In the genomic region with DNA sequence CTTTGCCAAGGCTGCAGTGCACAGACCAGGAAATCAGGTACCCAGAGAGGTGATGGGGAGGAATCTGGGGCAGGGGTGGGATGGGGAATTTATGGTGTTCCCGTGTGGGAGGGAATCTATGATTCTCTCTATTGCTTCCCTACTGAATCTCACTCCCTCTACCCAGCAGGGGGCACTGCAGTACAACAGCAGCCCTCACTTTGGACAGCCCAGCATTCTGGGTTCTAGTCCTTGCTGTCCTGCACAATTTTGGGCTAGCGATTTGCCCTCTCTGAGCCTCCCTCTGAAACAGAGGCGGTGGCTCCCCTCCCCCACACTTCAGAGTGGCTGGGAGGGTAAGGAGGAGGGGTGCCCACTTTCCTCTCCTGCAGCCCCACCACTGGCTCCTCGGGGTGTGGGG, we compare ENCODE assay signal across 14 mouse cellular contexts. TPM values are rescaled to one million over a fixed set of nuclear protein-coding genes. Genes with fewer than 3 reads are reported as not detected.
DNase-seq lines count a peak whose midpoint lies in the region; ATAC-seq and TF ChIP-seq lines count a peak whose summit lies in the region.
"Had no signal": no experiment of that assay in that cellular context is flagged by ENCODE, and none has a peak within 500 bp of the region (broad histone marks: within the 10 kb centered on the region; RNA-seq: fewer than 3 reads in every experiment).

No protein-coding gene starts in this region.

- ATAC-seq in forebrain, postnatal 0 days, result no peak
- no peak for ATAC-seq in forebrain, embryonic 11.5 days (replicated peaks; ENCODE audit: low FRiP score)
- ATAC-seq in liver, embryonic 11.5 days (replicated peaks; ENCODE audit: low FRiP score), result no peak
- no peak for ATAC-seq in kidney, embryonic 14.5 days (ENCODE audit: low FRiP score, low TSS enrichment)

- peak; percentile 59 for TF ChIP-seq CTCF in forebrain, postnatal 0 days (IDR thresholded peaks at IDR 0.05; ENCODE audit: low read depth)
- TF ChIP-seq CTCF in liver, adult 2 months (IDR thresholded peaks at IDR 0.05; ENCODE audit: low read depth, low read length), result peak; percentile 27; the same call in 1 of the 2 replicates

- H3K9me3 ChIP-seq in forebrain, postnatal 0 days (ENCODE audit: low read length), result no peaks in the 10 kb centered on the region
- no peaks in the 10 kb centered on the region for H3K9me3 ChIP-seq in forebrain, embryonic 11.5 days (ENCODE audit: control insufficient read depth, low read length)
- no peaks in the 10 kb centered on the region for H3K9me3 ChIP-seq in liver, embryonic 11.5 days (ENCODE audit: control insufficient read depth, low read length)
- H3K9me3 ChIP-seq in kidney, embryonic 14.5 days (ENCODE audit: control insufficient read depth, low read length), result no peaks in the 10 kb centered on the region
- H3K9me3 ChIP-seq: heart, embryonic 15.5 days had no signal

- 53% methylated on average over 4 of the region's 4 CpGs for WGBS in forebrain, postnatal 0 days
- WGBS in forebrain, embryonic 11.5 days, result 49% methylated on average over 4 of the region's 4 CpGs
- WGBS in liver, adult 2 months, result 44% methylated on average over 4 of the region's 4 CpGs
- 36% methylated on average over 4 of the region's 4 CpGs for WGBS in liver, embryonic 11.5 days
- 45% methylated on average over 4 of the region's 4 CpGs for WGBS in kidney, embryonic 14.5 days

- no peaks in the 10 kb centered on the region for H3K79me2 ChIP-seq in liver, adult 2 months (ENCODE audit: control insufficient read depth, insufficient read depth, low read length)

- no peak overlapping the region for H3K4me3 ChIP-seq in forebrain, postnatal 0 days (ENCODE audit: low read depth, low read length)
- H3K4me3 ChIP-seq in forebrain, embryonic 11.5 days (ENCODE audit: low read depth, low read length), result no peak overlapping the region
- H3K4me3 ChIP-seq in liver, adult 2 months (ENCODE audit: insufficient read depth, low read depth, low read length), result no peak overlapping the region
- H3K4me3 ChIP-seq in liver, embryonic 11.5 days (ENCODE audit: low read depth, low read length), result no peak overlapping the region
- no peak overlapping the region for H3K4me3 ChIP-seq in kidney, embryonic 14.5 days (ENCODE audit: low read length)
- H3K4me3 ChIP-seq: heart, embryonic 15.5 days; myocyte had no signal

- no peaks in the 10 kb centered on the region for H3K36me3 ChIP-seq in forebrain, postnatal 0 days (ENCODE audit: insufficient read depth)
- no peaks in the 10 kb centered on the region for H3K36me3 ChIP-seq in forebrain, embryonic 11.5 days (ENCODE audit: control insufficient read depth, insufficient read depth, low read length)
- H3K36me3 ChIP-seq in liver, adult 2 months (ENCODE audit: control insufficient read depth, insufficient read depth, low read length), result no peaks in the 10 kb centered on the region
- no peaks in the 10 kb centered on the region for H3K36me3 ChIP-seq in liver, embryonic 11.5 days (ENCODE audit: control insufficient read depth, insufficient read depth, low read length)
- no peaks in the 10 kb centered on the region for H3K36me3 ChIP-seq in kidney, embryonic 14.5 days (ENCODE audit: control insufficient read depth, insufficient read depth, low read length)
- H3K36me3 ChIP-seq: heart, embryonic 15.5 days had no signal

- no peak overlapping the region for H3K27ac ChIP-seq in forebrain, postnatal 0 days (ENCODE audit: low read depth, low read length)
- H3K27ac ChIP-seq in forebrain, embryonic 11.5 days (ENCODE audit: low read depth, low read length), result no peak overlapping the region
- H3K27ac ChIP-seq in liver, adult 2 months (replicated peaks; ENCODE audit: insufficient read depth, low read depth, low read length), result no peak overlapping the region
- no peak overlapping the region for H3K27ac ChIP-seq in liver, embryonic 11.5 days (ENCODE audit: low read depth, low read length)
- H3K27ac ChIP-seq in kidney, embryonic 14.5 days (ENCODE audit: low read depth, low read length), result no peak overlapping the region
- H3K27ac ChIP-seq: heart, embryonic 15.5 days had no signal

- no peak overlapping the region for H3K4me2 ChIP-seq in forebrain, postnatal 0 days (ENCODE audit: low read depth)
- no peak overlapping the region for H3K4me2 ChIP-seq in forebrain, embryonic 11.5 days (ENCODE audit: low read depth, low read length, severe bottlenecking)
- no peak overlapping the region for H3K4me2 ChIP-seq in liver, embryonic 11.5 days
- no peak overlapping the region for H3K4me2 ChIP-seq in kidney, embryonic 14.5 days (replicated peaks; ENCODE audit: low read depth, low read length)
- H3K4me2 ChIP-seq: heart, embryonic 15.5 days had no signal

- no peak for DNase-seq in forebrain, postnatal 0 days
- DNase-seq in forebrain, embryonic 11.5 days (ENCODE audit: low spot score), result no peak
- DNase-seq in liver, adult 2 months (ENCODE audit: extremely low read depth, low read depth, low spot score), result no peak
- DNase-seq in liver, embryonic 11.5 days (ENCODE audit: low spot score), result no peak
- DNase-seq in 416B (ENCODE audit: low read depth), result peak; percentile 42
- DNase-seq in brain, adult 2 months (ENCODE audit: low read depth, low spot score), result peak; percentile 58
- no peak for DNase-seq in B cell, adult 2 months
- DNase-seq: kidney, adult 9 months had no signal

- H3K9ac ChIP-seq in forebrain, postnatal 0 days, result no peak overlapping the region
- no peak overlapping the region for H3K9ac ChIP-seq in forebrain, embryonic 11.5 days (ENCODE audit: low read length)
- no peak overlapping the region for H3K9ac ChIP-seq in liver, adult 2 months (ENCODE audit: low read depth, low read length)
- no peak overlapping the region for H3K9ac ChIP-seq in liver, embryonic 11.5 days (ENCODE audit: low read depth, low read length)
- no peak overlapping the region for H3K9ac ChIP-seq in kidney, embryonic 14.5 days (ENCODE audit: low read depth, low read length)
- H3K9ac ChIP-seq: heart, embryonic 15.5 days had no signal

- no peaks in the 10 kb centered on the region for H3K27me3 ChIP-seq in forebrain, postnatal 0 days (ENCODE audit: insufficient read depth, low read length)
- H3K27me3 ChIP-seq in forebrain, embryonic 11.5 days (ENCODE audit: control insufficient read depth, insufficient read depth, low read length), result peaks cover 19% of the 10 kb centered on the region
- H3K27me3 ChIP-seq in liver, adult 2 months (ENCODE audit: control insufficient read depth, insufficient read depth, low read length), result peaks cover 12% of the 10 kb centered on the region
- H3K27me3 ChIP-seq in liver, embryonic 11.5 days (replicated peaks; ENCODE audit: control insufficient read depth, insufficient read depth, low read length), result peaks cover 36% of the 10 kb centered on the region
- H3K27me3 ChIP-seq in kidney, embryonic 14.5 days (ENCODE audit: control insufficient read depth, insufficient read depth, low read length), result peaks cover 39% of the 10 kb centered on the region

- no peak for TF ChIP-seq POLR2A in liver, adult 2 months (IDR thresholded peaks at IDR 0.05; ENCODE audit: extremely low read depth, insufficient read depth, low read length)

- no peaks in the 10 kb centered on the region for H3K4me1 ChIP-seq in forebrain, postnatal 0 days (ENCODE audit: insufficient read depth)
- peaks cover 8% of the 10 kb centered on the region for H3K4me1 ChIP-seq in forebrain, embryonic 11.5 days (replicated peaks; ENCODE audit: control insufficient read depth, insufficient read depth, low read length)
- H3K4me1 ChIP-seq in liver, adult 2 months (ENCODE audit: control insufficient read depth, insufficient read depth, low read length), result no peaks in the 10 kb centered on the region
- no peaks in the 10 kb centered on the region for H3K4me1 ChIP-seq in liver, embryonic 11.5 days (replicated peaks; ENCODE audit: control insufficient read depth, insufficient read depth, low read length)
- H3K4me1 ChIP-seq in kidney, embryonic 14.5 days (ENCODE audit: control insufficient read depth, insufficient read depth, low read length), result no peaks in the 10 kb centered on the region

RNA-seq across cellular contexts. Expression of a gene that starts 8.9 kb away (rescaled TPM):
- 1.2 and 1.3 TPM in 2 replicates for total RNA-seq in forebrain, postnatal 0 days (2014; rRNA removed)
- 0.50 and 0.98 TPM in 2 replicates for polyA plus RNA-seq in forebrain, postnatal 0 days (2015; fragmentation: Nextera tagmentation; extraction: Ambion mirVana)
- not detected in 2 replicates for polyA plus RNA-seq in forebrain, embryonic 11.5 days (2014; fragmentation: Nextera tagmentation; extraction: Ambion mirVana)
- not detected in 2 replicates for total RNA-seq in liver, adult 2 months (2014; rRNA removed)
- polyA plus RNA-seq in liver, adult 2 months (2012; rRNA removed), result not detected in 2 replicates
- polyA plus RNA-seq in liver, embryonic 11.5 days (2014; fragmentation: Nextera tagmentation; extraction: Ambion mirVana), result not detected in 2 replicates
- polyA plus RNA-seq in kidney, embryonic 14.5 days (2014; fragmentation: Nextera tagmentation; extraction: Ambion mirVana), result not detected in 2 replicates
- total RNA-seq: gastrocnemius, adult 8-10 months had no signal
- polyA plus RNA-seq: myocyte had no signal

RNA-seq across cellular contexts. Expression of a gene that starts 11.4 kb away (rescaled TPM):
- total RNA-seq in forebrain, postnatal 0 days (2014; rRNA removed), result 99.0 and 107 TPM in 2 replicates
- 38.4 and 38.6 TPM in 2 replicates for polyA plus RNA-seq in forebrain, postnatal 0 days (2015; fragmentation: Nextera tagmentation; extraction: Ambion mirVana)
- 4.1 and 4.6 TPM in 2 replicates for polyA plus RNA-seq in forebrain, embryonic 11.5 days (2014; fragmentation: Nextera tagmentation; extraction: Ambion mirVana)
- 0.07 and 0.18 TPM in 2 replicates for total RNA-seq in liver, adult 2 months (2014; rRNA removed)
- 0.12 and 0.24 TPM in 2 replicates for polyA plus RNA-seq in liver, adult 2 months (2012; rRNA removed)
- 0.40 and 1.5 TPM in 2 replicates for polyA plus RNA-seq in liver, embryonic 11.5 days (2014; fragmentation: Nextera tagmentation; extraction: Ambion mirVana)
- 0.61 and 0.70 TPM in 2 replicates for polyA plus RNA-seq in kidney, embryonic 14.5 days (2014; fragmentation: Nextera tagmentation; extraction: Ambion mirVana)

RNA-seq across cellular contexts. Expression of a gene that starts 17.1 kb away (rescaled TPM):
- 0.24 and 0.77 TPM in 2 replicates for total RNA-seq in forebrain, postnatal 0 days (2014; rRNA removed)
- polyA plus RNA-seq in forebrain, postnatal 0 days (2015; fragmentation: Nextera tagmentation; extraction: Ambion mirVana), result 0.40 and 0.63 TPM in 2 replicates
- 0.29 and 0.68 TPM in 2 replicates for polyA plus RNA-seq in forebrain, embryonic 11.5 days (2014; fragmentation: Nextera tagmentation; extraction: Ambion mirVana)
- not detected in 2 replicates for total RNA-seq in liver, adult 2 months (2014; rRNA removed)
- not detected in 2 replicates for polyA plus RNA-seq in liver, adult 2 months (2012; rRNA removed)
- 0.49 and 0.82 TPM in 2 replicates for polyA plus RNA-seq in liver, embryonic 11.5 days (2014; fragmentation: Nextera tagmentation; extraction: Ambion mirVana)
- 0.44 TPM in 1 of 2 replicates, not detected in the other for polyA plus RNA-seq in kidney, embryonic 14.5 days (2014; fragmentation: Nextera tagmentation; extraction: Ambion mirVana)
- total RNA-seq: gastrocnemius, adult 8-10 months; layer of hippocampus, postnatal 25 days had no signal
- polyA plus RNA-seq: lung, embryonic 16.5 days had no signal

RNA-seq across cellular contexts. Expression of a gene that starts 42.5 kb away (rescaled TPM):
- total RNA-seq in forebrain, postnatal 0 days (2014; rRNA removed), result 2.5 and 5.6 TPM in 2 replicates
- polyA plus RNA-seq in forebrain, postnatal 0 days (2015; fragmentation: Nextera tagmentation; extraction: Ambion mirVana), result 0.97 and 1.1 TPM in 2 replicates
- polyA plus RNA-seq in forebrain, embryonic 11.5 days (2014; fragmentation: Nextera tagmentation; extraction: Ambion mirVana), result 1.9 and 2.1 TPM in 2 replicates
- total RNA-seq in liver, adult 2 months (2014; rRNA removed), result 0.18 and 0.27 TPM in 2 replicates
- 0.26 and 0.29 TPM in 2 replicates for polyA plus RNA-seq in liver, adult 2 months (2012; rRNA removed)
- 0.71 and 0.88 TPM in 2 replicates for polyA plus RNA-seq in liver, embryonic 11.5 days (2014; fragmentation: Nextera tagmentation; extraction: Ambion mirVana)
- polyA plus RNA-seq in kidney, embryonic 14.5 days (2014; fragmentation: Nextera tagmentation; extraction: Ambion mirVana), result 0.55 and 1.1 TPM in 2 replicates

RNA-seq across cellular contexts. Expression of a gene that starts 52.5 kb away (rescaled TPM):
- 16.5 and 27.8 TPM in 2 replicates for total RNA-seq in forebrain, postnatal 0 days (2014; rRNA removed)
- 4.2 and 10.5 TPM in 2 replicates for polyA plus RNA-seq in forebrain, postnatal 0 days (2015; fragmentation: Nextera tagmentation; extraction: Ambion mirVana)
- polyA plus RNA-seq in forebrain, embryonic 11.5 days (2014; fragmentation: Nextera tagmentation; extraction: Ambion mirVana), result 13.8 and 14.9 TPM in 2 replicates
- total RNA-seq in liver, adult 2 months (2014; rRNA removed), result 29.1 and 29.9 TPM in 2 replicates
- 7.1 and 8.5 TPM in 2 replicates for polyA plus RNA-seq in liver, adult 2 months (2012; rRNA removed)
- 6.0 and 6.6 TPM in 2 replicates for polyA plus RNA-seq in liver, embryonic 11.5 days (2014; fragmentation: Nextera tagmentation; extraction: Ambion mirVana)
- polyA plus RNA-seq in kidney, embryonic 14.5 days (2014; fragmentation: Nextera tagmentation; extraction: Ambion mirVana), result 20.3 and 28.1 TPM in 2 replicates

Comparison
In these comparisons a context has a peak if more than half of its experiments do, and no peak if none do; other contexts are left out.
1. DNase-seq: peak in 416B (single experiment) and brain, adult 2 months (single experiment); none in forebrain, postnatal 0 days (single experiment), forebrain, embryonic 11.5 days (single experiment), liver, adult 2 months (single experiment), liver, embryonic 11.5 days (single experiment) and B cell, adult 2 months (0 of 2).